Mouse (Mus musculus): ENCODE measurements around the gene Igf2bp1. TPM values are rescaled to one million over a fixed set of nuclear protein-coding genes. Genes with fewer than 3 reads are reported as not detected.

Igf2bp1 gene
- polyA plus RNA-seq, 1 experiment from 2014 or later: 38.6 TPM

DNA sequence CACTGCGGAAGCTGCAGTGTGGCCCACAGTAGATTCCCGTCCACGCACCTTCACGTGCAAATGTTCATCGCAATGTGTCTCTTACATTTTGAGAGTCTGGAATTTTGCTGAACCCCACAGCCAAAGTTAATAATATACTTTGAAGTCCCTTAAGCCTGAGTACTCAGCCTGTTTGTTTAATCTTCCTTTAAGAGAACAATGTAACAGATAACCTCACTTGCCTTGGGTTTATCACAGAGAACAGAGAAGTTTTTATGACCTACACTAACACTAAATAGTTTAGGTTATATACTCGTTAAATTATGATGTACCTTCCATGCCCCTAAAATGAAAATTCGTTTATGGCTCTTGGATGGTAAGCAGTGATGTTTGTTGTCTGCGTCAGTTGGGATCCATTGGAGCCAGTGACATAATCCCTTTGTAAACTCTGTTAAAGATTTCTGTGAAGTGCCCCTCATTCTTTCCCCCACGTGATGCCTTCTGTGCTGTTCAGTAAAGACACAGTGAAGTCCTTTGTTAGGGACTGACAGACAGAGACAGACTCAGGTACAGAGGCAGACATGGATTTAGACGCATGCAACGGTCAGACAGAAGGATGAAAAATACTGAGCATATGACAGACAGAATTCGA is 83.6 kb downstream of the Igf2bp1 start:
- H3K27me3 ChIP-seq: peaks cover 45% of the 10 kb centered on the region

GRCm38 (mm10) chr11:95916426-95916825 is 89.3 kb downstream of the Igf2bp1 start:
- H3K9me3 ChIP-seq (replicated peaks): no peaks in the 10 kb centered on the region
- no peak for ATAC-seq (ENCODE audit: insufficient number of reproducible peaks, low FRiP score, low TSS enrichment, low read depth)
- peaks cover 17% of the 10 kb centered on the region for H3K4me1 ChIP-seq
- H3K4me2 ChIP-seq (replicated peaks): no peak overlapping the region
- no peaks in the 10 kb centered on the region for H3K36me3 ChIP-seq
- no peak overlapping the region for H3K9ac ChIP-seq
- H3K27ac ChIP-seq (replicated peaks): no peak overlapping the region
- peaks cover 78% of the 10 kb centered on the region for H3K27me3 ChIP-seq
- H3K4me3 ChIP-seq (replicated peaks): no peak overlapping the region
- 3% methylated on average over 5 of the region's 5 CpGs for WGBS

More for the DNA sequence above, 83.6 kb downstream of the Igf2bp1 start:
- Histone ChIP-seq H3K4me2 (replicated peaks) (no peak overlapping the region), H3K36me3 (no peaks in the 10 kb centered on the region), H3K4me3 (replicated peaks) (no peak overlapping the region), H3K4me1 (no peaks in the 10 kb centered on the region), H3K9ac (no peak overlapping the region), H3K27ac (replicated peaks) (no peak overlapping the region), H3K9me3 (replicated peaks) (no peaks in the 10 kb centered on the region)
- no peak for ATAC-seq (ENCODE audit: insufficient number of reproducible peaks, low FRiP score, low TSS enrichment, low read depth)
- 62% methylated on average over 12 of the region's 12 CpGs for WGBS

DNA sequence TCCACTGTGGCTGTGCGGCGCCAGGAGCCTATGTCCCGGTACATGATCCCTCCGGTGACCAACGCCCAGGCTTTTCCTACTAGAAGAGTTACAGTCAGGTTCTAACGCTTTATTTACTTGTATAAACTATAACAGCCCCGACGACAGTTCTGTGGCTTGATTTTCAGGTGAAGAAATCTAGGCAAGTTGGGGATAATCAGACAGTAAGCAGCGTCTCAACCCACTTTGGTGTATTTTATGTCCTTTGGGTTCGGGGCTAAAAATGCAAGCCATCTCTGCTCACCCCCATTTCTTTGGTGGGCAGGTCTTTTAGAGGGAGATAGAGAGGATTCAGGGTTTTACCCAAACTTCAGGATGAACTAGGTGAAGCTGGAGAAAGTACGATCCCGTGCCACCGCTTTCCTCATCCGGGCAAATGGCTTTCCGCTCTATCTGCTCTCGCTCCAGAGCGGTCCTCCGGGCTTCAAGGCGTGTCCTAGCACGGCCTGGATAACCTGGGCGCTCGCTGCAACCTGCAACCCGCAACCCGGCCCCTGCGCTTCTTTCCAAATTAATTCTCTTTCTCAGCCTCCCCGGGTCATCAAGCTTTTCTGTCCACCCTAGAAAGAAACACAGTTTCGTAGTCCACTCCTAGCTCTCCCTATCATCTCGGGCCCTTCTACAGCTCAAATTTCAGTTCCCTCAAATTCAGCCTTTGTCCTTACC is 90.6 kb downstream of the Igf2bp1 start:
- no peak overlapping the region for H3K9ac ChIP-seq
- peaks cover 84% of the 10 kb centered on the region for H3K27me3 ChIP-seq
- H3K27ac ChIP-seq (replicated peaks): no peak overlapping the region
- H3K4me1 ChIP-seq: peaks cover 17% of the 10 kb centered on the region
- peak overlapping the region; percentile 25 for H3K4me2 ChIP-seq (replicated peaks)
- H3K9me3 ChIP-seq (replicated peaks): no peaks in the 10 kb centered on the region
- no peak for ATAC-seq (ENCODE audit: insufficient number of reproducible peaks, low FRiP score, low TSS enrichment, low read depth)
- WGBS: 1% methylated on average over 28 of the region's 28 CpGs
- H3K4me3 ChIP-seq (replicated peaks): peak overlapping the region; percentile 21
- no peaks in the 10 kb centered on the region for H3K36me3 ChIP-seq

DNA sequence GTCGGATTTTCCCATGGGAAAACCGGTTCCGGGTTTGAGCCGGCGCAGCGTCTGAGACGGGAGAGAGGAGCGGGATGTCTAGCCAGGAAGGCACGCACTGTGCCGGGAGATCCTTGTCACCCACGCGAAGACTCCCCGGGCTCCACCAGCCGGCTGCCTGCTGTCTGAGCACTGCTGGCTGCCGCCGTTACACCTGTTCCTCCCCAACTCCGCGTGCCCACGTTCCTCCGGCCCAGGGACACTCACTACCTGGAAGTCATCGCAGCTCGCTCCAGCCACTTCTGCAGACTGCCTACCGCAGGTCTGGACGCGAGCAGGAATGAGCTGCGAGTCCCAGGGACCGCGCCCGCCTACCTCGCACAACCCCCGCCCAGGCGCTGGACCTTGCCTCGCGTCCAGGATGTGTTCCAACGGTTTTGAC is 91.2 kb downstream of the Igf2bp1 start, which contains the start of gene B4galnt2:
TSS of gene B4galnt2 (minus strand) at position 321 of the 421 bp plus-strand sequence.
- no peaks in the 10 kb centered on the region for H3K36me3 ChIP-seq
- ATAC-seq (ENCODE audit: insufficient number of reproducible peaks, low FRiP score, low TSS enrichment, low read depth): no peak
- peak within 1 kb of the TSS; percentile 25 for H3K4me2 ChIP-seq (replicated peaks)
- peaks cover 17% of the 10 kb centered on the region for H3K4me1 ChIP-seq
- H3K9ac ChIP-seq: no peak within 1 kb of the TSS
- peaks cover 81% of the 10 kb centered on the region for H3K27me3 ChIP-seq
- H3K4me3 ChIP-seq (replicated peaks): peak within 1 kb of the TSS; percentile 21
- no peak within 1 kb of the TSS for H3K27ac ChIP-seq (replicated peaks)
- WGBS: under 1% methylated on average over 35 of the region's 35 CpGs
- H3K9me3 ChIP-seq (replicated peaks): no peaks in the 10 kb centered on the region

DNA sequence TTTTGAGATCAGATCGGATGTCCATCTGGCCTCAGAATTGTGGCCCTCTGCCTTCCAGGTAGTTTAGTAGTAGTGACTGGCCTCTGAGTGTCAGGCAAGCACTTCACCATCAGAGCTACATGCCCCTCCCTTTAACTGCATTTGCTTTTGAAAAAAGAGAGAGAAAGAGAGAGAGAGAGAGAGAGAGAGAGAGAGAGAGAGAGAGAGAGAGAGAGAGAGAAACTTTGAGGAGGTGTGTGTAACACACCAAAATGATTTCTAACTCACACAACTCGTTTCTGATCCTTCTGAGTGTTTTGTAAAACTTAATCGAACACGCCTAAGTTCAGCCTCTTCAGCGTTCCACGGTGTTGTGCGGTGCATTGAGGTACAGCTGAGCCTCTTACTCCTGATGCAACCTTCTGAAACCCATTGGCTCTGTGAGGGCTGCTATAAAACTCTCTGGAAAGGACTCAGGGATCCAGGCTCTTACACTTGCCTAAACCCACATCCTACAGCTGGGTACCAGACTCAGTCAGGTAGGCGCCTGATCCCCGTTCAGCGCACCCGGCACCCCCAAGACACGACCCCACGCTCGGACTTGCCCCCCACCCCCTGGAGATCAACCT is 91.7 kb downstream of the Igf2bp1 start:
- no peak overlapping the region for H3K9ac ChIP-seq
- peaks cover 83% of the 10 kb centered on the region for H3K27me3 ChIP-seq
- H3K9me3 ChIP-seq (replicated peaks): no peaks in the 10 kb centered on the region
- no peak overlapping the region for H3K27ac ChIP-seq (replicated peaks)
- WGBS: 3% methylated on average over 14 of the region's 14 CpGs
- H3K4me2 ChIP-seq (replicated peaks): peak overlapping the region; percentile 25; the same call in 1 of the 2 replicates
- peaks cover 17% of the 10 kb centered on the region for H3K4me1 ChIP-seq
- ATAC-seq (ENCODE audit: insufficient number of reproducible peaks, low FRiP score, low TSS enrichment, low read depth): no peak
- H3K36me3 ChIP-seq: no peaks in the 10 kb centered on the region
- H3K4me3 ChIP-seq (replicated peaks): peak overlapping the region; percentile 21

- Histone ChIP-seq H3K4me2 (replicated peaks) (no peak overlapping the region), H3K36me3 (no peaks in the 10 kb centered on the region), H3K9me3 (replicated peaks) (no peaks in the 10 kb centered on the region), H3K9ac (no peak overlapping the region), H3K4me3 (replicated peaks) (no peak overlapping the region), H3K27me3 (peaks cover 62% of the 10 kb centered on the region), H3K27ac (replicated peaks) (no peak overlapping the region), H3K4me1 (peaks cover 17% of the 10 kb centered on the region)
- no peak for ATAC-seq (ENCODE audit: insufficient number of reproducible peaks, low FRiP score, low TSS enrichment, low read depth)
- 16% methylated on average over 7 of the region's 7 CpGs for WGBS
Measured at GRCm38 (mm10) chr11:95911579-95911978, 94.2 kb downstream of the Igf2bp1 start.

DNA sequence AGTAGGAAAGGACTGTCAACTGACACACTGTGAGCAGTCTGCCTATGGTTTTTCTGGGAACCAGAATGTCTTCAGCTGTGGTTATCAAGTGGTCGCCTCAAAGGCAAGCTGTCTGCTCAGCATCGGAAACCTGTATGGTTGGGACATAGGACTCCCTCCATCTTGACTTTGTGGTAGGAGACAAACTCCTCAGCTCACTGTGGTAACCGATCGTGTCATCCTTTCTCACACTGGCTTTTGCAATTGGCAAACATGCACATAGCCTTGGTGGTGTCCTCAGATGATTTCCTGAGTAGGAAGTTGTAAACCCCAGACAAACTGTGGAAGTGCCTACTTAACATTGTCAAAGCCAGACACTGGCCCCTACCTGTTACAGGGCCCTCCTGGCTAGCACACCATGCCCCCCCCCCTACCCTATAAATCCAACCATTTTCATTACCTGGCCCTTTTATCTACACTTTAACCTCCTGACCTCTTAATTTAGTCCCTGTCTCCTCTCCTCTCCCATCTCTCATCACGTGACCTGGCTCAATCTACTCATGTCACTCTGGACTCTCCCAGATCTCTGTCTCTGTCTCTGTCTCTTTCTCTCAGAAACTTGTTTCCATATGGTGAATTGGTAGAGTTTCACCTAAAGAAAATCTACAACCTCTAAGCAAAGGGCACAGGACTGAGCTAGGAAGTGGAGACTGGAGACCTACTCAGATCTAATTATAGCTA is 97.8 kb downstream of the Igf2bp1 start:
- H3K4me3 ChIP-seq (replicated peaks): no peak overlapping the region
- whole genome bisulfite sequencing: 83% methylated on average over 5 of the region's 5 CpGs
- no peaks in the 10 kb centered on the region for H3K4me1 ChIP-seq
- no peak overlapping the region for H3K27ac ChIP-seq (replicated peaks)
- H3K9ac ChIP-seq: no peak overlapping the region
- H3K27me3 ChIP-seq: peaks cover 28% of the 10 kb centered on the region
- ATAC-seq (ENCODE audit: insufficient number of reproducible peaks, low FRiP score, low TSS enrichment, low read depth): no peak
- H3K4me2 ChIP-seq (replicated peaks): no peak overlapping the region
- no peaks in the 10 kb centered on the region for H3K36me3 ChIP-seq
- no peaks in the 10 kb centered on the region for H3K9me3 ChIP-seq (replicated peaks)

Small RNA genes lying within 50 kb of the gene (microRNA-seq; reads per million reads assigned to microRNA genes)
- 1.2 reads per million for gene Mir3063 (ENCODE audit: borderline number of aligned reads)

Other genes starting within 250 kb of the Igf2bp1 start
- gene Phospho1, start 181.4 kb downstream of the Igf2bp1 start, polyA plus RNA-seq (2015; fragmentation: Nextera tagmentation; extraction: Ambion mirVana): 8.3 and 9.1 TPM in 2 replicates
- gene Gngt2, start 168.7 kb downstream of the Igf2bp1 start, polyA plus RNA-seq (2015; fragmentation: Nextera tagmentation; extraction: Ambion mirVana): 16.8 and 20.8 TPM in 2 replicates
- 8.6 and 9.0 TPM in 2 replicates for gene Abi3, start 163.5 kb downstream of the Igf2bp1 start, polyA plus RNA-seq (2015; fragmentation: Nextera tagmentation; extraction: Ambion mirVana)
- gene B4galnt2, start 91.0 kb downstream of the Igf2bp1 start, polyA plus RNA-seq (2015; fragmentation: Nextera tagmentation; extraction: Ambion mirVana): 0.09 and 0.12 TPM in 2 replicates
- gene Gip, start 18.6 kb upstream of the Igf2bp1 start, polyA plus RNA-seq (2015; fragmentation: Nextera tagmentation; extraction: Ambion mirVana): not detected in 2 replicates
- 100 and 103 TPM in 2 replicates for gene Snf8, start 28.9 kb upstream of the Igf2bp1 start, polyA plus RNA-seq (2015; fragmentation: Nextera tagmentation; extraction: Ambion mirVana)
- gene Ube2z, start 59.4 kb upstream of the Igf2bp1 start, polyA plus RNA-seq (2015; fragmentation: Nextera tagmentation; extraction: Ambion mirVana): 46.3 and 47.1 TPM in 2 replicates
- 530 and 547 TPM in 2 replicates for gene Atp5g1, start 69.7 kb upstream of the Igf2bp1 start, polyA plus RNA-seq (2015; fragmentation: Nextera tagmentation; extraction: Ambion mirVana)
- gene Calcoco2, start 106.0 kb upstream of the Igf2bp1 start, polyA plus RNA-seq (2015; fragmentation: Nextera tagmentation; extraction: Ambion mirVana): 1.1 and 1.6 TPM in 2 replicates
- gene Ttll6, start 127.8 kb upstream of the Igf2bp1 start, polyA plus RNA-seq (2015; fragmentation: Nextera tagmentation; extraction: Ambion mirVana): 1.1 and 2.4 TPM in 2 replicates
- gene Hoxb13, start 188.4 kb upstream of the Igf2bp1 start, polyA plus RNA-seq (2015; fragmentation: Nextera tagmentation; extraction: Ambion mirVana): not detected in 2 replicates

Data from embryonic facial prominence, embryonic 15.5 days (tissue).